Mouse (Mus musculus): Measurements from ENCODE around the gene Zfp462. TPM values are rescaled to one million over a fixed set of nuclear protein-coding genes. Genes with fewer than 3 reads are reported as not detected.

The Zfp462 gene
- polyA plus RNA-seq, 1 experiment from 2014 or later, result 0.09 TPM

DNA sequence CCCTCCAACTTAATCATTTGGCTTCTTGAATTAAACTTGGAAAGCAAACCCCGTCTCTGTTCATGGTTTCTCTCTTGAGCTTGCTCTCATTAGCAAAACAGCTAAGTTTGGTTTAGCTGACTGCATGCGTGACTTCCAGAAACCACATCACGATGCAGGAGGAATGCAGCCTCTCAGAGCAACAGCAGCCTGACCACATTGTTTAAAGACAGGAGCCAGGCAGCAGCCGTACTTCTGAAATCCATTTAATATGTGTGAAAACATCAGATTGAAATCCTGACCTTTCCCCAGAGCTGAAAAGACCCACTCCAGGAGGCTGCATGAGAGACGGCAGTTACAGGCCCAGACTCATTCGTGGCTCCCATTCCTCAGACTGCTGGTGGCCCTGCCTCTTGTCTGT is 144.1 kb downstream of the Zfp462 start:
- Histone ChIP-seq H3K9me3 (replicated peaks; ENCODE audit: control insufficient read depth, low read length) (no peaks in the 10 kb centered on the region), H3K27ac (ENCODE audit: low read length) (no peak overlapping the region), H3K36me3 (ENCODE audit: control insufficient read depth, insufficient read depth) (no peaks in the 10 kb centered on the region), H3K4me3 (ENCODE audit: low read depth, low read length) (no peak overlapping the region), H3K4me2 (ENCODE audit: low read depth, low read length) (no peak overlapping the region), H3K4me1 (ENCODE audit: control insufficient read depth, low read depth, low read length) (no peaks in the 10 kb centered on the region), H3K27me3 (ENCODE audit: control insufficient read depth, insufficient read depth, low read depth, low read length) (no peaks in the 10 kb centered on the region), H3K9ac (ENCODE audit: low read depth, low read length) (no peak overlapping the region)
- WGBS (ENCODE audit: insufficient replicate concordance), result 51% methylated on average over 6 of the region's 6 CpGs
- no peak for ATAC-seq (ENCODE audit: low read depth)

GRCm38 (mm10) chr4:55097157-55097556 is 152.3 kb downstream of the Zfp462 start:
- WGBS (ENCODE audit: insufficient replicate concordance), result 38% methylated on average over 2 of the region's 2 CpGs
- ATAC-seq (ENCODE audit: low read depth), result no peak

GRCm38 (mm10) chr4:55098366-55098765 is 153.5 kb downstream of the Zfp462 start:
- H3K4me1 ChIP-seq (ENCODE audit: control insufficient read depth, low read depth, low read length), result no peaks in the 10 kb centered on the region
- H3K4me3 ChIP-seq (ENCODE audit: low read depth, low read length), result no peak overlapping the region
- H3K9me3 ChIP-seq (replicated peaks; ENCODE audit: control insufficient read depth, low read length), result no peaks in the 10 kb centered on the region
- H3K4me2 ChIP-seq (ENCODE audit: low read depth, low read length), result no peak overlapping the region
- 49% methylated on average over 6 of the region's 6 CpGs for WGBS (ENCODE audit: insufficient replicate concordance)
- no peaks in the 10 kb centered on the region for H3K36me3 ChIP-seq (ENCODE audit: control insufficient read depth, insufficient read depth)
- no peak overlapping the region for H3K27ac ChIP-seq (ENCODE audit: low read length)
- ATAC-seq (ENCODE audit: low read depth), result no peak
- H3K9ac ChIP-seq (ENCODE audit: low read depth, low read length), result no peak overlapping the region
- no peaks in the 10 kb centered on the region for H3K27me3 ChIP-seq (ENCODE audit: control insufficient read depth, insufficient read depth, low read depth, low read length)

More at GRCm38 (mm10) chr4:55097157-55097556, 152.3 kb downstream of the Zfp462 start:
- H3K4me1 ChIP-seq (ENCODE audit: control insufficient read depth, low read depth, low read length), result no peaks in the 10 kb centered on the region
- no peak overlapping the region for H3K4me2 ChIP-seq (ENCODE audit: low read depth, low read length)
- no peak overlapping the region for H3K9ac ChIP-seq (ENCODE audit: low read depth, low read length)
- no peaks in the 10 kb centered on the region for H3K36me3 ChIP-seq (ENCODE audit: control insufficient read depth, insufficient read depth)
- no peaks in the 10 kb centered on the region for H3K9me3 ChIP-seq (replicated peaks; ENCODE audit: control insufficient read depth, low read length)
- H3K27ac ChIP-seq (ENCODE audit: low read length), result no peak overlapping the region
- no peak overlapping the region for H3K4me3 ChIP-seq (ENCODE audit: low read depth, low read length)
- H3K27me3 ChIP-seq (ENCODE audit: control insufficient read depth, insufficient read depth, low read depth, low read length), result no peaks in the 10 kb centered on the region

- Histone ChIP-seq H3K4me3 (ENCODE audit: low read depth, low read length) (no peak overlapping the region), H3K9ac (ENCODE audit: low read depth, low read length) (no peak overlapping the region), H3K4me1 (ENCODE audit: control insufficient read depth, low read depth, low read length) (no peaks in the 10 kb centered on the region), H3K4me2 (ENCODE audit: low read depth, low read length) (no peak overlapping the region), H3K27me3 (ENCODE audit: control insufficient read depth, insufficient read depth, low read depth, low read length) (no peaks in the 10 kb centered on the region), H3K9me3 (replicated peaks; ENCODE audit: control insufficient read depth, low read length) (no peaks in the 10 kb centered on the region), H3K36me3 (ENCODE audit: control insufficient read depth, insufficient read depth) (no peaks in the 10 kb centered on the region), H3K27ac (ENCODE audit: low read length) (no peak overlapping the region)
- 60% methylated on average over 2 of the region's 2 CpGs for WGBS (ENCODE audit: insufficient replicate concordance)
- ATAC-seq (ENCODE audit: low read depth), result no peak
Observed at GRCm38 (mm10) chr4:55100851-55101250, 156.0 kb downstream of the Zfp462 start.

GRCm38 (mm10) chr4:55101601-55102000 is 156.8 kb downstream of the Zfp462 start:
- 62% methylated on average over 9 of the region's 9 CpGs for WGBS (ENCODE audit: insufficient replicate concordance)
- no peaks in the 10 kb centered on the region for H3K36me3 ChIP-seq (ENCODE audit: control insufficient read depth, insufficient read depth)
- no peaks in the 10 kb centered on the region for H3K9me3 ChIP-seq (replicated peaks; ENCODE audit: control insufficient read depth, low read length)
- H3K27ac ChIP-seq (ENCODE audit: low read length), result no peak overlapping the region
- H3K9ac ChIP-seq (ENCODE audit: low read depth, low read length), result no peak overlapping the region
- H3K4me2 ChIP-seq (ENCODE audit: low read depth, low read length), result no peak overlapping the region
- no peaks in the 10 kb centered on the region for H3K27me3 ChIP-seq (ENCODE audit: control insufficient read depth, insufficient read depth, low read depth, low read length)
- no peak for ATAC-seq (ENCODE audit: low read depth)
- H3K4me3 ChIP-seq (ENCODE audit: low read depth, low read length), result no peak overlapping the region
- no peaks in the 10 kb centered on the region for H3K4me1 ChIP-seq (ENCODE audit: control insufficient read depth, low read depth, low read length)

DNA sequence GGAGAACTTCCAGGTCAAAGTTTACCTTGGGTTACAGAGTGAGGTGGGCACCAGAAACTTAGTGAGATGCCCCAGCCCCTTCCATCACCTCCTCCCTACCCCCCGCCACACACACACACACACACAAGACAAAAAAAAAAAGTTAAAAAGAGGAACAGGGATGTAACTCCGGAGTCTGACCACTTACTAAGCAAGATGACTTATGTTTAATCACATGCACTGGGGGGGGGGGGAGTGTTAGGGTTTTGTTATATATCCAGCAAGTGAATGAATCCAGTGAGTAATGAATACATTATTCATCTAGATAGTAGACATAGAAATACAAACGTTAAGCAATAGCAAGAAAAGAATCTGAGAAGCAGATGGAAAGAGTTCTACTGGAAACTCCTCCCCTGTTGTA is 157.5 kb downstream of the Zfp462 start:
- Histone ChIP-seq H3K4me1 (ENCODE audit: control insufficient read depth, low read depth, low read length) (no peaks in the 10 kb centered on the region), H3K36me3 (ENCODE audit: control insufficient read depth, insufficient read depth) (no peaks in the 10 kb centered on the region), H3K4me3 (ENCODE audit: low read depth, low read length) (no peak overlapping the region), H3K4me2 (ENCODE audit: low read depth, low read length) (no peak overlapping the region), H3K9me3 (replicated peaks; ENCODE audit: control insufficient read depth, low read length) (no peaks in the 10 kb centered on the region), H3K27me3 (ENCODE audit: control insufficient read depth, insufficient read depth, low read depth, low read length) (no peaks in the 10 kb centered on the region), H3K9ac (ENCODE audit: low read depth, low read length) (no peak overlapping the region), H3K27ac (ENCODE audit: low read length) (no peak overlapping the region)
- ATAC-seq (ENCODE audit: low read depth), result no peak
- 51% methylated on average over 3 of the region's 3 CpGs for WGBS (ENCODE audit: insufficient replicate concordance)

DNA sequence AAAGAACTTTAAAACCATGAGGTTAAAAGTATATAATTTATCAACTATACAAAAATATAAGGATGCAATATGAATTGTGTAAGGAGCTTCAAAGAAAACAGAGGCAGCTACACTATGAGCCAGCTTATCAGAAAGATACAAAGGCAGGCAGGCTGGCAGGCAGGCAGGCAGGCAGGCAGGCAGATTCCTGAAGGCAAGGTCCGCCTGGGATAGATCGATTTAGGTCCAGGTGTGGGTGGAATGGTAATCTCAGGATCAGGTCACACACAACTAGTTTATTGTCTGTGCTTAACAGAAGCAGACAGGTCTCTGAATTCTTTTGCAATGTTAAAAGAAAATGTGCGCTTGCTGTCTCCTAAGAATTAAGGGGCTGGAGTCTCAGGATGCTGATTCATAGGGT is 158.7 kb downstream of the Zfp462 start:
- Histone ChIP-seq H3K9me3 (replicated peaks; ENCODE audit: control insufficient read depth, low read length) (no peaks in the 10 kb centered on the region), H3K27ac (ENCODE audit: low read length) (no peak overlapping the region), H3K4me2 (ENCODE audit: low read depth, low read length) (no peak overlapping the region), H3K9ac (ENCODE audit: low read depth, low read length) (no peak overlapping the region), H3K36me3 (ENCODE audit: control insufficient read depth, insufficient read depth) (no peaks in the 10 kb centered on the region), H3K4me1 (ENCODE audit: control insufficient read depth, low read depth, low read length) (no peaks in the 10 kb centered on the region), H3K27me3 (ENCODE audit: control insufficient read depth, insufficient read depth, low read depth, low read length) (no peaks in the 10 kb centered on the region), H3K4me3 (ENCODE audit: low read depth, low read length) (no peak overlapping the region)
- ATAC-seq (ENCODE audit: low read depth), result no peak
- WGBS (ENCODE audit: insufficient replicate concordance), result 45% methylated on average over 3 of the region's 3 CpGs

GRCm38 (mm10) chr4:55117839-55118487 is 173.1 kb downstream of the Zfp462 start:
- WGBS (ENCODE audit: insufficient replicate concordance), result 17% methylated on average over 10 of the region's 10 CpGs
- Histone ChIP-seq H3K4me2 (ENCODE audit: low read depth, low read length) (no peak overlapping the region), H3K36me3 (ENCODE audit: control insufficient read depth, insufficient read depth) (no peaks in the 10 kb centered on the region), H3K9ac (ENCODE audit: low read depth, low read length) (no peak overlapping the region), H3K9me3 (replicated peaks; ENCODE audit: control insufficient read depth, low read length) (no peaks in the 10 kb centered on the region), H3K4me3 (ENCODE audit: low read depth, low read length) (no peak overlapping the region), H3K27me3 (ENCODE audit: control insufficient read depth, insufficient read depth, low read depth, low read length) (no peaks in the 10 kb centered on the region), H3K4me1 (ENCODE audit: control insufficient read depth, low read depth, low read length) (no peaks in the 10 kb centered on the region), H3K27ac (ENCODE audit: low read length) (no peak overlapping the region)
- no peak for ATAC-seq (ENCODE audit: low read depth)

DNA sequence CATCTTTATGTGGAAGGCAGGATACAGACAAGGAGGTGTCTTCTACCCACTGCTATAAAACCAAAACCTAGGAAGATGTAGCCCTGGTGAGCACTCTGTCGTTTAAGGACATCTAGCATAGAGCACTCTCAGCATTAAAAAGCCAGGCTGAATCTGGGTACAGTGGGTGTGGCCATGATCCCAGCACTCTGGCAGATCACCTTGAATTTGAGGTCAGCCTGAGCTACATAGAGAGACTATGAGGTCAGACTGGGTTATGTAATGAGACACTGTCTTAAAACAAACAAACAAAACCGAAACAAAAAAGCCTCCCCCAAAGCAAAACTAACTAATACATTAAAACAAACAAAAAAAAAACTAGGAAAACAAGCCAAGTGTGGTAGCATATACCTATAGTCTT is 176.3 kb downstream of the Zfp462 start:
- no peak for ATAC-seq (ENCODE audit: low read depth)
- Histone ChIP-seq H3K4me1 (ENCODE audit: control insufficient read depth, low read depth, low read length) (no peaks in the 10 kb centered on the region), H3K9me3 (replicated peaks; ENCODE audit: control insufficient read depth, low read length) (no peaks in the 10 kb centered on the region), H3K4me3 (ENCODE audit: low read depth, low read length) (no peak overlapping the region), H3K27ac (ENCODE audit: low read length) (no peak overlapping the region), H3K36me3 (ENCODE audit: control insufficient read depth, insufficient read depth) (no peaks in the 10 kb centered on the region), H3K9ac (ENCODE audit: low read depth, low read length) (no peak overlapping the region), H3K4me2 (ENCODE audit: low read depth, low read length) (no peak overlapping the region), H3K27me3 (ENCODE audit: control insufficient read depth, insufficient read depth, low read depth, low read length) (no peaks in the 10 kb centered on the region)
- 43% methylated on average over 2 of the region's 2 CpGs for WGBS (ENCODE audit: insufficient replicate concordance)

Data from liver, embryonic 16.5 days (tissue).